Mouse (Mus musculus) erythroblast, embryonic 14.5 days (primary cell): ENCODE measurements at regions not wholly inside any gene's neighbourhood (a gene's known extent, or its start where the extent isn't known, plus 50 kb on each side); places are given as distances from the start of the nearest gene placed in this dataset.

Experiments used
- GATA1 ChIP-seq: IDR thresholded peaks from 2 replicates; pipeline ENCODE4 v1.6.1; 2012; ENCODE audit warnings: low read length, inconsistent platforms, mixed read lengths
- TAL1 ChIP-seq: IDR thresholded peaks from 3 replicates; pipeline ENCODE4 v1.6.1; 2012; ENCODE audit warnings: low read length, inconsistent platforms, mixed read lengths

- no peak for TF ChIP-seq GATA1
- TF ChIP-seq TAL1: no peak
These were observed 117.9 kb downstream of the Gm12728 start for GRCm38 (mm10) chr4:105907611-105908010.
